Mouse (Mus musculus) limb, embryonic 12.5 days (tissue): ENCODE results near the gene Wipf1. TPM values are rescaled to one million over a fixed set of nuclear protein-coding genes. Genes with fewer than 3 reads are reported as not detected.

Experiments used
- ATAC-seq: fragments of 200-750 bp; cut with Nextera tagmentation; 2 replicates; pipeline ENCODE4 v1.8.0; 2017; ENCODE audit warnings: low read depth, moderate TSS enrichment; ENCODE audit not compliant: insufficient number of reproducible peaks, insufficient read depth, low FRiP score, low TSS enrichment
- H3K27ac ChIP-seq: fragments of 300-500 bp; sonication (generic); 2 replicates; pipeline ENCODE4 v1.5.1; 2016; ENCODE audit warnings: mild to moderate bottlenecking, moderate library complexity
- H3K27me3 ChIP-seq: fragments of 300-500 bp; sonication (generic); 2 replicates; pipeline ENCODE4 v1.6.1; 2016; ENCODE audit warnings: mild to moderate bottlenecking, moderate library complexity
- H3K36me3 ChIP-seq: fragments of 300-500 bp; sonication (generic); 2 replicates; pipeline ENCODE4 v1.6.1; 2016; ENCODE audit warnings: mild to moderate bottlenecking, moderate library complexity
- H3K4me1 ChIP-seq: fragments of 300-500 bp; sonication (generic); replicated peaks from 2 replicates; pipeline ENCODE4 v1.6.1; 2016
- H3K4me2 ChIP-seq: fragments of 300-500 bp; sonication (generic); 2 replicates; pipeline ENCODE4 v1.6.1; 2016; ENCODE audit warnings: mild to moderate bottlenecking, moderate library complexity
- H3K4me3 ChIP-seq: fragments of 300-500 bp; sonication (generic); replicated peaks from 2 replicates; pipeline ENCODE4 v1.5.1; 2016; ENCODE audit warnings: mild to moderate bottlenecking
- H3K9ac ChIP-seq: fragments of 300-500 bp; sonication (generic); replicated peaks from 2 replicates; pipeline ENCODE4 v1.6.1; 2016; ENCODE audit warnings: mild to moderate bottlenecking, moderate library complexity
- H3K9me3 ChIP-seq: fragments of 300-500 bp; sonication (generic); 2 replicates; pipeline ENCODE4 v1.6.1; 2016; ENCODE audit warnings: mild to moderate bottlenecking, moderate library complexity
- WGBS: fragments of 180-500 bp; shearing (Covaris S2); methylation state at CpG from one replicate; pipeline ENCODE4 v1.1.7; 2016; 5-methylcytosine and 5-hydroxymethylcytosine counted together
- polyA plus RNA-seq: library from polyadenylated mRNA; unstranded; fragments of >200 nt; fragmentation: Nextera tagmentation; extraction: Ambion mirVana; gene quantifications from 2 replicates; pipeline ENCODE4 v1.2.1, GENCODE M21; 2016

Gene Wipf1
- polyA plus RNA-seq, 1 experiment from 2014 or later, result 16.1 TPM

- peaks cover 9% of the 10 kb centered on the region for H3K36me3 ChIP-seq
- H3K4me3 ChIP-seq, result no peak overlapping the region
- 46% methylated on average over 8 of the region's 8 CpGs for WGBS
- H3K9me3 ChIP-seq, result no peaks in the 10 kb centered on the region
- peak overlapping the region; percentile 49 for H3K4me2 ChIP-seq
- H3K27ac ChIP-seq, result peak overlapping the region; percentile 91
- ATAC-seq, result no peak
- H3K27me3 ChIP-seq, result no peaks in the 10 kb centered on the region
- H3K9ac ChIP-seq, result no peak overlapping the region
- peaks cover 79% of the 10 kb centered on the region for H3K4me1 ChIP-seq
These were observed 43.4 kb downstream of the Wipf1 start for GRCm38 (mm10) chr2:73486120-73486601.

DNA sequence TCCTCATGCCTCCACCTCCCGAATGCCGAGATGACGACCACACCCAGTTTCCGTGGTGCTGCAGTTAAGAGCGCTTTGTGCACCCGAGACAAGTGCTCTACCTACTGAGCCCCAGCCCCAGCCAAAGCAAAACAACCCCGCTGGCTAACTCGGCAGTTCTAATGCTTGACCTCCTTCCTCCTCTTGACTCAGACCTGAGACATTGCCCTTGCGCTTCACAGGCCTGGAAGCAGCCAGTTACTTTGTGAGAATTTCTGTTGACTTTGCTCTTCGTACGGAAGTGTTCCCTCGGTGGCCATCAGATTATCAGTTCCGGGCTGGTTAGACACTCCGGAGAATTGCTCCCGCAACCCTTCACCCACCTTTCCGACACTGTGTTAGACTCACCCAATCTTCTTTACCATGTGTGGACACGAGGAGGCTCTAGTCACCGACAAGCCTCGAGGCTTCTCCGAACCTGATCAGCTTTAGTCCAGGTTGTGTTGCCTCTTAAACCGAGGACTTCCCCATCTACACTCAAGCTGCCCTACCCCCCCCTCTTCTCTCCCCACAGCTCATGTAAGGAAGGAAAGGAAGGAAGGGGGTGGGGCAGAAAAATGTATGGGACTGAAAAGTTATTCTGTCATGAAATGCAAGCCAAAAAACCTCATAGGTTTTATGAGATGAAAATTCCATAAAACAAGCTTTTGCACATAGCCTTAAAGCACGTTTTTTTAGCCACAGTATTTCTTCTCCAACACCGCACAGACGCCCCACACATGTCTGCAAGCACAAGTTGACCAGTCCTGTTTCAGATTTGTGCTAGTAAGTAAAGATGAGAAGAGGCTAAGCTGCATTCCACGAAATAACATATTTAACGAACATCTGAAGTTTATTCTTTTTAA is 44.1 kb downstream of the Wipf1 start:
- H3K27ac ChIP-seq, result peak overlapping the region; percentile 91
- H3K4me1 ChIP-seq, result peaks cover 79% of the 10 kb centered on the region
- H3K9ac ChIP-seq, result no peak overlapping the region
- H3K9me3 ChIP-seq, result no peaks in the 10 kb centered on the region
- H3K27me3 ChIP-seq, result no peaks in the 10 kb centered on the region
- H3K4me2 ChIP-seq, result peak overlapping the region; percentile 49
- peaks cover 11% of the 10 kb centered on the region for H3K36me3 ChIP-seq
- 57% methylated on average over 26 of the region's 26 CpGs for WGBS
- ATAC-seq, result peak; percentile 33; the same call in 1 of the 2 replicates
- H3K4me3 ChIP-seq, result peak overlapping the region; percentile 17

DNA sequence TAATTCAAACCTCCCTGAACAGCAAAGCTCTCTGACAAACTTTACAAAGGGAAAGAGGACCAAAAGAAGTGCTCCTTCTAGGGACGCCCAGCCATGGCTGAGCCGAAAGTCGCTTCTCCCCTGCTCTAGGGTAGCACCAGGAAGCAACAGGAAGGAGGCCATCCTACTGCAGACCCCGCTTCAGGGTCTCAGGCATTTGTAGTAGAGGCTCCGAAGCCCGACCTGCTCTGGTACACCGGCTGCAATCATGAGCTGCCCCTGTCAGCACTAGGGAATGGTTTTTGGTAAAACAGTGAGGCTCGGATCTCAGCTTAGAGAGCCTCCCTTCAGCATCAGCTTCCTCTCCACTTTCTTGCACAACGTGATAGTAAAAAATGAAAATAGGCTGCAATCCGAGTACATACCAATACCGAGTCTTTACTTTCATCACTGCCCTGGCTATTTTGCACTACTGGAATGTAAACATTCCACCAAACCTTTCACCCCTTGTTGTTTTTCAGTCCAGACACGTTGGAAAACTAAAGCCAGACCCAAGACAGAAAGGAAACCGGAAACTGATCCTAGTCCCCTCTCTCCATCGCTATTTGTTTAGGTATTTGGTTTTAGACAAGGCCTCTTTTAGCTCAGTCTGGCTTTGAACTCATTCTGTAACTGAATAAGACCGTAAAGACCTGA is 44.8 kb downstream of the Wipf1 start:
- Histone ChIP-seq H3K4me3 (peak overlapping the region; percentile 17), H3K4me1 (peaks cover 78% of the 10 kb centered on the region), H3K27ac (peak overlapping the region; percentile 91), H3K9me3 (no peaks in the 10 kb centered on the region), H3K27me3 (no peaks in the 10 kb centered on the region), H3K4me2 (peak overlapping the region; percentile 49), H3K36me3 (peaks cover 19% of the 10 kb centered on the region), H3K9ac (0 out of 2 replicates have a peak overlapping the region, but pooled peaks have one; percentile 5)
- ATAC-seq, result no peak
- WGBS, result 39% methylated on average over 15 of the region's 15 CpGs

GRCm38 (mm10) chr2:73478805-73479204 is 50.7 kb downstream of the Wipf1 start:
- ATAC-seq, result no peak
- Histone ChIP-seq H3K4me3 (no peak overlapping the region), H3K27ac (no peak overlapping the region), H3K9me3 (peaks cover 4% of the 10 kb centered on the region; the same call in 1 of the 2 replicates), H3K36me3 (peaks cover 26% of the 10 kb centered on the region), H3K9ac (no peak overlapping the region), H3K27me3 (no peaks in the 10 kb centered on the region), H3K4me1 (peaks cover 53% of the 10 kb centered on the region), H3K4me2 (no peak overlapping the region)
- WGBS, result 92% methylated on average over 6 of the region's 6 CpGs

- H3K27ac ChIP-seq, result peak overlapping the region; percentile 41
- H3K4me3 ChIP-seq, result no peak overlapping the region
- no peak for ATAC-seq
- H3K36me3 ChIP-seq, result peaks cover 31% of the 10 kb centered on the region
- H3K4me2 ChIP-seq, result no peak overlapping the region
- no peaks in the 10 kb centered on the region for H3K27me3 ChIP-seq
- peaks cover 4% of the 10 kb centered on the region; the same call in 1 of the 2 replicates for H3K9me3 ChIP-seq
- no peak overlapping the region for H3K9ac ChIP-seq
- peaks cover 40% of the 10 kb centered on the region for H3K4me1 ChIP-seq
- WGBS, result 85% methylated on average over 7 of the region's 7 CpGs
These were observed 52.0 kb downstream of the Wipf1 start for GRCm38 (mm10) chr2:73477501-73477900.

DNA sequence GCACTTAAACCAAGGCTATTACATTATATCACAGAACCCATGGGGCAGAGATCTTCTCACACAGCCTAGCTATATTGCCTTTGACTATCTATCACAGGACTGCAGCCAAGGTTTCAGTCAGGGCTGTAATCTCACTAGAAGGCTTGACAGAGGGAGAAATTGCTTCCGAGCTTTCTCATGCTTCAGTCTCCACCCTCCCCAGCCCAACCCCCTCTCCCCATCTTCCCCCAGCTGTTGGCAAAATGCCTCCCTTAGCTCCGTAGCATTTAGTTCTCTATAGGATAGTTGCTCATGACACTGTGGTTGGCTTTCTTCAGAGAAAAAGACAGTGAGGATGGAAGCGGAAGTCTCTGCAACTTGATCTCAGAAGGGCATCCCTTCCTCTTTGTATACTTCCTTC is 54.0 kb downstream of the Wipf1 start:
- Histone ChIP-seq H3K9me3 (peaks cover 4% of the 10 kb centered on the region; the same call in 1 of the 2 replicates), H3K4me2 (no peak overlapping the region), H3K4me1 (peaks cover 27% of the 10 kb centered on the region), H3K27ac (no peak overlapping the region), H3K4me3 (no peak overlapping the region), H3K9ac (no peak overlapping the region), H3K27me3 (no peaks in the 10 kb centered on the region), H3K36me3 (peaks cover 25% of the 10 kb centered on the region)
- no peak for ATAC-seq
- 78% methylated on average over 3 of the region's 3 CpGs for WGBS

DNA sequence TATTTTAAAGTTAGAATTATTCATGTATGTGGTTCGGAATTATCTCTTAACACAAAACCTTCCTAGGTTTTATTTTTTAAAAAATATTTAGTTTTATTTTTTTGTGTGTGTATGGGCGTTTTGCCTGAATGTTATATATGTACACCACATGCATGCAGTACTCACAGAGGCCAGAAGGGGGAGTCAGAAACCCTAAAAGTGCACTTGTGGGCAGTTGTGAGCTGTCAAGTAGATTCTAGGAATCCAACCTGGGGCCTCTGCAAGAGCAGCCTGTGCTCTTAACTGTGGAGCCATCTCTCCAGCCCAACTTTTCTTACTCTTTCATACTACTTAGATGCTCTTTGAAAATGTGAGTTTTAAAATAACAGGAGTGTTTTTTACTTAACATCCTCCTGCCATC is 57.4 kb downstream of the Wipf1 start:
- H3K4me2 ChIP-seq, result no peak overlapping the region
- WGBS, result 89% methylated on average over 2 of the region's 2 CpGs

DNA sequence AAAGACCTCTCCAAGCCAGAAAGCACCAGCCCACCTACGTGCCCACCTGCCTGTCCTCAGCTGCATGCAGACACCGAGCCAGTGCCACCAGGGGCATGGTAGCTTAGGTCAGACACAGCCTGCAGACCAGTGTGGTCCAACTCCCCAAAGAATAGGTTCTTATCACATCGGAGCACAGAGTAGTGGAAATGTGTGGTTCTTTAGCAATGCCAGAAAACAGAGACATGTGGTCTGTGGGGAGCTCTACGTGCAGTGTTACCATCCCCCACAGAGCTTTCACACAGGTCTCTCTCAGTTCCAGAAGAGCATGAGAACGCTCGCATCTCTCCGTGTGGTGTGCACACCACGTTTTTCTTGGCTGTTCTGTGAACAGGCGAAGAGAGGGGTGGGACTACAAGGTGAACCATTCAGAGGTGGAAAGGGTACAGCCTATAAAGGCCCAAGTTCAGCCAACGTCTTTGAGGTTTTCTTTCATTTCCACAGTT is 59.3 kb downstream of the Wipf1 start:
- peak overlapping the region; percentile 56; the same call in 1 of the 2 replicates for H3K27ac ChIP-seq
- H3K9me3 ChIP-seq, result no peaks in the 10 kb centered on the region
- no peaks in the 10 kb centered on the region for H3K27me3 ChIP-seq
- 76% methylated on average over 10 of the region's 10 CpGs for WGBS
- ATAC-seq, result no peak
- H3K36me3 ChIP-seq, result 0 out of 2 replicates have a peak, but pooled peaks cover 6% of the 10 kb centered on the region
- no peak overlapping the region for H3K9ac ChIP-seq
- peaks cover 20% of the 10 kb centered on the region for H3K4me1 ChIP-seq
- H3K4me3 ChIP-seq, result no peak overlapping the region
- no peak overlapping the region for H3K4me2 ChIP-seq

More for the DNA sequence above, 57.4 kb downstream of the Wipf1 start:
- H3K9ac ChIP-seq, result no peak overlapping the region
- ATAC-seq, result no peak
- H3K9me3 ChIP-seq, result no peaks in the 10 kb centered on the region
- 0 out of 2 replicates have a peak, but pooled peaks cover 6% of the 10 kb centered on the region for H3K36me3 ChIP-seq
- peaks cover 23% of the 10 kb centered on the region for H3K4me1 ChIP-seq
- no peak overlapping the region for H3K4me3 ChIP-seq
- no peaks in the 10 kb centered on the region for H3K27me3 ChIP-seq
- H3K27ac ChIP-seq, result no peak overlapping the region

DNA sequence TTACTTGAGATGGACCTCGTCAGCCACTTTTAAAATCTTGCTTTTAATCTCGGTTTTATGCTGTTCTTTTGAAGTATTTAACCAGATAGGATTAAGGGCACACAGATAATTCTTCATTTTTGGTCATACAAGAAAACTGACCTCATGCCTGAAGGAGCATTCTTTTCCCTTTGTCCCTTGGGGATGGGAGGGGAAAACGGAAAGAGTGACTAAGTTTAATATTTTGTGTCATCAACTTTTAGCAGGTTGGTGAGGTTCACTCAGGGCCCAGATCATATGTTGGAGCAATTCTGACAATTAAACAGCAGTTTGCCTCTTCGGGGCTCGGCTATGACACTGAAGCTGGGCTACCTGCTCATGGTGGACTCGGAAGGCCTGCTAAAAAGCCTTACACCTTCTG is 60.0 kb downstream of the Wipf1 start:
- 85% methylated on average over 6 of the region's 6 CpGs for WGBS

GRCm38 (mm10) chr2:73468993-73469392 is 60.5 kb downstream of the Wipf1 start:
- WGBS, result 90% methylated on average over 5 of the region's 5 CpGs
- ATAC-seq, result no peak
- Histone ChIP-seq H3K27me3 (no peaks in the 10 kb centered on the region), H3K36me3 (0 out of 2 replicates have a peak, but pooled peaks cover 6% of the 10 kb centered on the region), H3K27ac (0 out of 2 replicates have a peak overlapping the region, but pooled peaks have one; percentile 1), H3K4me2 (no peak overlapping the region), H3K9me3 (no peaks in the 10 kb centered on the region), H3K4me3 (no peak overlapping the region), H3K4me1 (peaks cover 20% of the 10 kb centered on the region), H3K9ac (no peak overlapping the region)

More for the DNA sequence above, 60.0 kb downstream of the Wipf1 start:
- Histone ChIP-seq H3K4me1 (peaks cover 20% of the 10 kb centered on the region), H3K9ac (no peak overlapping the region), H3K4me2 (no peak overlapping the region), H3K27ac (peak overlapping the region; percentile 56; the same call in 1 of the 2 replicates), H3K4me3 (no peak overlapping the region), H3K36me3 (0 out of 2 replicates have a peak, but pooled peaks cover 6% of the 10 kb centered on the region), H3K9me3 (no peaks in the 10 kb centered on the region), H3K27me3 (no peaks in the 10 kb centered on the region)
- ATAC-seq, result no peak
